Mouse (Mus musculus): Measurements from ENCODE around the gene Grin2d. TPM values are rescaled to one million over a fixed set of nuclear protein-coding genes. Genes with fewer than 3 reads are reported as not detected.
A peak's percentile ranks its signal among the peaks of the same experiment; 100 is the strongest.

The Grin2d gene
- polyA plus RNA-seq, 1 experiment from 2014 or later = 1.6 TPM

- peaks cover 67% of the 10 kb centered on the region for H3K27me3 ChIP-seq
- WGBS = 1% methylated on average over 80 of the region's 86 CpGs
- H3K4me3 ChIP-seq = peak overlapping the region; percentile 38
- H3K9me3 ChIP-seq (replicated peaks) = no peaks in the 10 kb centered on the region
- no peak overlapping the region for H3K27ac ChIP-seq
- H3K36me3 ChIP-seq = peaks cover 12% of the 10 kb centered on the region
- peaks cover 35% of the 10 kb centered on the region for H3K4me1 ChIP-seq
- H3K9ac ChIP-seq = peak overlapping the region; percentile 55
- H3K4me2 ChIP-seq (replicated peaks) = peak overlapping the region; percentile 50
- no peak for ATAC-seq (ENCODE audit: low FRiP score)
These were observed 44.9 kb downstream of the Grin2d start for GRCm38 (mm10) chr7:45833148-45833790.

GRCm38 (mm10) chr7:45832428-45832827, 45.8 kb downstream of the Grin2d start:
- 9% methylated on average over 30 of the region's 30 CpGs for WGBS
- Histone ChIP-seq H3K4me2 (replicated peaks) (peak overlapping the region; percentile 50), H3K27ac (no peak overlapping the region), H3K9ac (0 out of 2 replicates have a peak overlapping the region, but pooled peaks have one; percentile 45), H3K36me3 (peaks cover 20% of the 10 kb centered on the region), H3K27me3 (peaks cover 61% of the 10 kb centered on the region), H3K4me1 (peaks cover 35% of the 10 kb centered on the region), H3K4me3 (peak overlapping the region; percentile 38), H3K9me3 (replicated peaks) (no peaks in the 10 kb centered on the region)
- ATAC-seq (ENCODE audit: low FRiP score) = no peak

- 16% methylated on average over 5 of the region's 5 CpGs for WGBS
- ATAC-seq (ENCODE audit: low FRiP score) = peak; percentile 36
- H3K9ac ChIP-seq = peak overlapping the region; percentile 67; the same call in 1 of the 2 replicates
These were observed 47.1 kb downstream of the Grin2d start for GRCm38 (mm10) chr7:45831128-45831525.

DNA sequence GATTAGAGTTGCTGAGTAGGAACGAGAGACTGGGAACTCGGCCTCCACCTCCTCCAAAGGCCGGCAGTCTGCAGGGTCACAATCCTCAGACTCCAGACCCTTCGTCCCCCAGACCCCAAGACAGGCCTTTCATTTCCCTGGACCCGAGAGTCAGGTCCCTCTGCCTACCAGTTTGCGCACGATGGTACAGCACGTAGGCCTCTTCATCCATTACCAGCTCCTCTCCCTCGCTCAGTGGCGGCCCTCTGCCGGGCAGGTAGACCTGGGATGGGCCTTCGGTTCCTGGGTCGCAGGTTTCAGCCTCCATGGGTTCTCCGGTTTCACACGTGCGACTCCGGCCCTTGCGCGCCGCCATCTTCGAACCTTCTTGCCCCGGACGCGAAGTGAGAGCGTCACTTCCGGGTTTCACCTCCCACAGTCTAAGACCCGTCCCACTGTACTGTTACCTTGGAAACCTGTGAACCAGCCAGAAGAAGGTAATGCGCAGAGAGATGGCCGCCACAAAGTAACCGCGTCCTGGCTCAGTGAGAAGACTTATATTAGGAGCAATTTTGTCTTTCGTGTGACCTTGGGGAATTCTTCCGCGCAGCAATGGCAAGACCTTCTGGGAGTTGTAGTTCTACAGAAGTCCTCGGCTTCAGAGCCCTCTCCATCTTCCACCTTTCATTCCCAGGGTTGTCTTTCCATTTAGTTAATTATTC, 47.6 kb downstream of the Grin2d start, which contains the start of gene Grwd1:
TSS of gene Grwd1 (minus strand) at position 518 of the 701 bp plus-strand sequence.
- Histone ChIP-seq H3K4me1 (peaks cover 35% of the 10 kb centered on the region), H3K4me2 (replicated peaks) (peak within 1 kb of the TSS; percentile 67), H3K36me3 (peaks cover 38% of the 10 kb centered on the region), H3K9me3 (replicated peaks) (no peaks in the 10 kb centered on the region), H3K27me3 (peaks cover 45% of the 10 kb centered on the region), H3K4me3 (peak within 1 kb of the TSS; percentile 85), H3K27ac (peak within 1 kb of the TSS; percentile 92), H3K9ac (peak within 1 kb of the TSS; percentile 67)
- under 1% methylated on average over 35 of the region's 35 CpGs for WGBS
- peak; percentile 85 for ATAC-seq (ENCODE audit: low FRiP score)

More at GRCm38 (mm10) chr7:45831128-45831525, 47.1 kb downstream of the Grin2d start:
- peaks cover 35% of the 10 kb centered on the region for H3K4me1 ChIP-seq
- H3K4me2 ChIP-seq (replicated peaks) = peak overlapping the region; percentile 67
- peaks cover 33% of the 10 kb centered on the region for H3K36me3 ChIP-seq
- peaks cover 50% of the 10 kb centered on the region for H3K27me3 ChIP-seq
- H3K27ac ChIP-seq = peak overlapping the region; percentile 92
- peak overlapping the region; percentile 85 for H3K4me3 ChIP-seq
- no peaks in the 10 kb centered on the region for H3K9me3 ChIP-seq (replicated peaks)

- no peak for ATAC-seq (ENCODE audit: low FRiP score)
- no peak overlapping the region for H3K4me3 ChIP-seq
- no peak overlapping the region for H3K4me2 ChIP-seq (replicated peaks)
- no peak overlapping the region for H3K9ac ChIP-seq
- H3K4me1 ChIP-seq = peaks cover 16% of the 10 kb centered on the region
- peaks cover 6% of the 10 kb centered on the region for H3K27me3 ChIP-seq
- no peaks in the 10 kb centered on the region for H3K9me3 ChIP-seq (replicated peaks)
- peaks cover 64% of the 10 kb centered on the region for H3K36me3 ChIP-seq
- 96% methylated on average over 7 of the region's 7 CpGs for WGBS
- H3K27ac ChIP-seq = no peak overlapping the region
These were observed 51.5 kb downstream of the Grin2d start for GRCm38 (mm10) chr7:45826631-45827030.

DNA sequence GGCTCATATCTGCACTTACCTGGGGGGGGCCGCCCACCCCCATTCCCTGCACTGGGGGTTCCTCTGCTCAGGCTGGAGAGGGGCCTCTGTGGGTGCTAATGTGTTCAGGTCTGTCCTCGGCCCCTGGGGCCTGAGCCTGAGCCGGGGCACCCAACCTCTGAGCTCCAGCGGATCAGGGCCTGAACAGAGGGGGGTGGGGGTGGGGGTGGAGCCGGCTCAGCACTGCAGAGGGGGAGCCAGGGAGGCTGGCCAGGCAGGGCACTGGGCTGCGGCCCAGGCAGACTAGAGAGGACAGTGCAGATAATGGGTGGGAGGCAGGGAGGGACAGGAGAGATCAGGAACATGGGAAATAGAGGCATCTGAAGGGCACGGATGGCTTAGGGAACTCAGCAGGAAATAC, 53.6 kb downstream of the Grin2d start, which contains the start of gene Kcnj14:
TSS of gene Kcnj14 (minus strand) at position 185 of the 400 bp plus-strand sequence.
- no peak within 1 kb of the TSS for H3K4me2 ChIP-seq (replicated peaks)
- peaks cover 6% of the 10 kb centered on the region for H3K4me1 ChIP-seq

GRCm38 (mm10) chr7:45820913-45821312, 57.3 kb downstream of the Grin2d start:
- no peak overlapping the region for H3K4me3 ChIP-seq
- no peak overlapping the region for H3K9ac ChIP-seq
- H3K9me3 ChIP-seq (replicated peaks) = no peaks in the 10 kb centered on the region
- H3K27me3 ChIP-seq = peaks cover 19% of the 10 kb centered on the region
- ATAC-seq (ENCODE audit: low FRiP score) = no peak
- H3K27ac ChIP-seq = no peak overlapping the region
- peaks cover 29% of the 10 kb centered on the region for H3K36me3 ChIP-seq
- H3K4me2 ChIP-seq (replicated peaks) = no peak overlapping the region
- peaks cover 4% of the 10 kb centered on the region for H3K4me1 ChIP-seq

More for the DNA sequence above, 53.6 kb downstream of the Grin2d start, which contains the start of gene Kcnj14:
- H3K9me3 ChIP-seq (replicated peaks) = no peaks in the 10 kb centered on the region
- no peak for ATAC-seq (ENCODE audit: low FRiP score)
- H3K9ac ChIP-seq = 0 out of 2 replicates have a peak within 1 kb of the TSS, but pooled peaks have one; percentile 4
- WGBS = 87% methylated on average over 7 of the region's 7 CpGs
- H3K27me3 ChIP-seq = peaks cover 9% of the 10 kb centered on the region
- H3K4me3 ChIP-seq = no peak within 1 kb of the TSS
- H3K27ac ChIP-seq = no peak within 1 kb of the TSS
- peaks cover 64% of the 10 kb centered on the region for H3K36me3 ChIP-seq

DNA sequence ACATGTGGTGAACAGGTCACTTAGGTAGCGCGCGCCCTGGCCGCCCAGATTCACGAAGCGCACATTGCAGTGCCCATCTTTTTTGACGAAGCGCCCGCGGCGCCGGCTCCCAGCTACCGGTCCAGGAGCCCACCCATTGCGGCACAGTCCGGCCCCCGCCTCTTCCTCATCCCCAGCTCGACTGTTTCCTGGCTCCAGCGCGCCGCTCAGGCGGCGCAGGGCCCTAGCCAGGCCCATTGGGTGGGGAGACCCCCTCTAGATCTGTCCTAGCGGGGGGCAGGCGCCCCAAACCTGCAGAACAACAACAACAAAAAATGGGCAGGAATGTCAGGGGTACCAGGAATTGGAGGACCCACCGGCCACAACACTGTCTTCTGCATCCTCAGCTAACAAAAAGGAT, 58.3 kb downstream of the Grin2d start:
- no peak overlapping the region; the same call in 1 of the 2 replicates for H3K27ac ChIP-seq
- ATAC-seq (ENCODE audit: low FRiP score) = no peak
- peaks cover 19% of the 10 kb centered on the region for H3K27me3 ChIP-seq
- H3K36me3 ChIP-seq = peaks cover 18% of the 10 kb centered on the region
- H3K9me3 ChIP-seq (replicated peaks) = no peaks in the 10 kb centered on the region
- peaks cover 15% of the 10 kb centered on the region for H3K4me1 ChIP-seq
- 7% methylated on average over 23 of the region's 25 CpGs for whole genome bisulfite sequencing
- H3K9ac ChIP-seq = no peak overlapping the region
- H3K4me3 ChIP-seq = no peak overlapping the region
- H3K4me2 ChIP-seq (replicated peaks) = peak overlapping the region; percentile 29

- 60% methylated on average over 2 of the region's 2 CpGs for WGBS
- Histone ChIP-seq H3K4me1 (peaks cover 34% of the 10 kb centered on the region), H3K4me2 (replicated peaks) (0 out of 2 replicates have a peak overlapping the region, but pooled peaks have one; percentile 57), H3K9ac (no peak overlapping the region), H3K27ac (no peak overlapping the region), H3K27me3 (peaks cover 19% of the 10 kb centered on the region), H3K9me3 (replicated peaks) (no peaks in the 10 kb centered on the region), H3K4me3 (no peak overlapping the region), H3K36me3 (peaks cover 21% of the 10 kb centered on the region)
- no peak for ATAC-seq (ENCODE audit: low FRiP score)
These were observed 62.2 kb downstream of the Grin2d start for GRCm38 (mm10) chr7:45815984-45816351.

DNA sequence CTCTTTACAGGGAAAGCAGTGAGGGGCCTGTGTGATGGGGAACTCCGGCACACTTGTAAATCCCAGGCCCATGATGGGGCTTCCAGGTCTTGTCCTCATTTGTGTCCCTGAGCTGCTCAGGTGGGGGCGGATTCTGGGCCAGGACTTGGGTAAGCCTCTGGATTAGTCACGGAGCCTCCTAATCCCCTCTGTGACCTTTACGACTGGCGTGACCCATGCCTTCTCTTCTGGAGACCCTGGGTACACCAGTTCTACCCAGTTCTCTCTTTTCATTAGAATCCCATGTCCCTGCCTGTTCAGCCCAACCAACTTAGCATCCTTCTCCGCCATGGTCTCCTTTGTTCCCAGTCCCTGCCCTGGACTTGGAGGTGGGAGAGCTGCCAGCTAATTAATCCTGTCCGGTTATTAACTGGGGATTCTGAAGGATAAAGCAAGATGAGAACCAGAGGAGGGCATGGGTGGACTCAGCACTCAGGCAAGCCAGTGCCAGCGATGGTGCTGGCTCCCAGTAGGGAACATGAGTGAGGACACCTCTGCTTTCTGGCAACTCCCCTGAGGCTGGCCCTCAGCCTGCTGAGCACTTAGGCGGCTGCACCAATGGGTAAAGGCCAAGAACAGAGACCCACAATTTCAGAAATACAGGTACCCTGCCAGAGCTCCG, 62.7 kb downstream of the Grin2d start:
- peak overlapping the region; percentile 57 for H3K4me2 ChIP-seq (replicated peaks)
- WGBS = 42% methylated on average over 10 of the region's 10 CpGs
- peak overlapping the region; percentile 18; the same call in 1 of the 2 replicates for H3K9ac ChIP-seq
- no peak overlapping the region for H3K4me3 ChIP-seq
- H3K36me3 ChIP-seq = peaks cover 26% of the 10 kb centered on the region
- H3K27me3 ChIP-seq = peaks cover 17% of the 10 kb centered on the region
- no peak for ATAC-seq (ENCODE audit: low FRiP score)
- H3K27ac ChIP-seq = peak overlapping the region; percentile 62
- H3K4me1 ChIP-seq = peaks cover 34% of the 10 kb centered on the region
- H3K9me3 ChIP-seq (replicated peaks) = no peaks in the 10 kb centered on the region

DNA sequence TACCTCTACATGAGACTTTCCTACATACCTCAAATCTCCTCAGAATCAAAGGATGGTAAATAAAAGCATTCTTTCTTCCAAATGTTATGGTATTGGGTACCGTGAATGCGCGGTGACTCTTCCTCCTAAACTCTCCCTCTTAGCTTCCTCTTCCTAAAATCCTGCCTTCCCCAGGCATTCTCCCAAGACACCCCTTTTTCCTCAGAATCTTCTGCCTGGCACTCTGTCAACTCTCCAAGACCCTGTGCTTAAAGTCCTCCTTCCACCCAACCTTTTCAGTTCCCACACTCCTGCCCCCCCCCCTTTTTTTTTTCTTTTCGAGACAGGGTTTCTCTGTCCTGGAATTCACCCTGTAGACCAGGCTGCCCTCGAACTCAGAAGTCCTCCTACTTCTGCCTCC, 63.3 kb downstream of the Grin2d start:
- Histone ChIP-seq H3K27ac (peak overlapping the region; percentile 62), H3K27me3 (peaks cover 11% of the 10 kb centered on the region), H3K36me3 (peaks cover 32% of the 10 kb centered on the region), H3K4me2 (replicated peaks) (peak overlapping the region; percentile 57), H3K4me1 (peaks cover 33% of the 10 kb centered on the region), H3K4me3 (peak overlapping the region; percentile 98), H3K9me3 (replicated peaks) (no peaks in the 10 kb centered on the region), H3K9ac (peak overlapping the region; percentile 32; the same call in 1 of the 2 replicates)
- ATAC-seq (ENCODE audit: low FRiP score) = no peak
- 2% methylated on average over 5 of the region's 5 CpGs for WGBS

Measured in hindbrain, embryonic 12.5 days (tissue).